Mouse (Mus musculus): ENCODE measurements around the gene Aff4.

DNA sequence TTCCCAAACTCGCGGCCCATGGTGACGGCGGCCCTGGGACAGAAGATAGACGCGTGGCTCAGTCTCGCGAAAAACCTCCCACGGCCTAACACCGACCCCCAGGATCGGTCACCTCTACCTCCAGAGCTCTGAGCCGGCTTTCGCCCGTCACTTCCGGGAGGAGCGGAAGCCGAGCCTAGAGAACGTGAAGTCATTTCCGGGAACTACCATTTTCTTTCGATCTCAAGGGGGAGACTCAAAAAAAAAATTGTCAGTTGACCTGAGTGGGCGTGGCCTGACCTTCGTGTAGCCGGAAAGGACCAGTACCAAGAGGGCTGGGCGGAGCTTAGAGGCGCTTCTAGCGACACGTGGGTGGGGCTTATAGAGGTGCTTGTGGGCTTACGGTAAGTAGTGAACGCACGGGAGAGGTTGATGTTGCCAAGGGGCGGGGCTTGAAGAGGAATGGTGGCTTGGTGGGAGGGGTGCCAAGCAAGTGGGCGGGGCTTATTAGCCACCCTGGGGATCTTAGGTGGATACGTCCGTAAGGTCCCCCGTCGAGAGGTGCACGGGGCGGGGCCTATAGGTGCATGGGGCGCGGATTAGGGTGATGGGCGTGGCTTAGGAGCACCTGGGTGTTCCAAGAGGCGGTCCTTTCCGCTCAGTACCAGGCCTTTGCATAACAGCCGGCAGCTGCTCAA, 80.2 kb downstream of the Aff4 start, which contains the start of the genes Uqcrq and Gdf9:
- TF ChIP-seq CTCF (IDR thresholded peaks at IDR 0.05; ENCODE audit: control insufficient read depth, insufficient read depth, insufficient read length) (no peak), CEBPB (IDR thresholded peaks at IDR 0.05; ENCODE audit: low read depth) (no peak), FOSL1 (IDR thresholded peaks at IDR 0.05; ENCODE audit: insufficient read depth, low read length, poor library complexity, severe bottlenecking) (no peak), MAX (IDR thresholded peaks at IDR 0.05) (peak; percentile 19), USF1 (IDR thresholded peaks at IDR 0.05; ENCODE audit: low read depth) (peak; percentile 62)

Data from C2C12 (cell line).